Mouse (Mus musculus): ENCODE results near the gene Gm2a.

DNA sequence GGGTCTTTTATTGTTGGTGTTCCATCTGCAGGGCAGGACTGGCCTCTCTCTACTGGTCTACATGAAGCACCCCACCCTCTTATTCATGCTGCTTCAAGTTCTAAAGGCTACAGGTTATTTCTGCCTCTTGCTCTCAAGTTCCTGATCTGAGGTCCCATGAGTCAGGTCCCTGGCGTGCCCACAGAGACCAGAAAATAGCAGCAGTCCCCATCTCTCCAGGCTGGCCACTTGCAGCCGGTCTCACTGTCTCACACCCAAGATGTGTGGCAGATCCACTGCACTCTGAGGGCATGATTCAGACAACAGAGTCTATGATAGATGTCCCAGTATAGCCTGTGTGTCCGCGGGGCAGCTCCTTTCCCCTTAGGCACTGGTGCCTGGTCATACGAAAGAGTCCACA is 37.1 kb upstream of the Gm2a start:
- no peak for TF ChIP-seq CTCF (IDR thresholded peaks at IDR 0.05; ENCODE audit: insufficient read depth, low read length)
- no peak for TF ChIP-seq POLR2A (IDR thresholded peaks at IDR 0.05; ENCODE audit: borderline replicate concordance, extremely low read depth, low read depth, low read length)
